Mouse (Mus musculus) heart, embryonic 11.5 days (tissue): Measurements from ENCODE around the gene Clcnka. TPM values are rescaled to one million over a fixed set of nuclear protein-coding genes. Genes with fewer than 3 reads are reported as not detected.

ENCODE experiments used
- ATAC-seq: fragments of 200-750 bp; cut with Nextera tagmentation; replicated peaks from 2 replicates; pipeline ENCODE4 v1.8.0; 2017; ENCODE audit warnings: moderate library complexity; ENCODE audit not compliant: insufficient number of reproducible peaks, low FRiP score, low TSS enrichment
- H3K27ac ChIP-seq: fragments of 300-500 bp; sonication (generic); 2 replicates; pipeline ENCODE4 v1.5.1; 2014; ENCODE audit warnings: mild to moderate bottlenecking, low read depth, low read length
- H3K27me3 ChIP-seq: fragments of 300-500 bp; sonication (generic); 2 replicates; pipeline ENCODE4 v1.6.1; 2014; ENCODE audit warnings: mild to moderate bottlenecking, low read length, mixed read lengths; ENCODE audit not compliant: control insufficient read depth, insufficient read depth
- H3K36me3 ChIP-seq: fragments of 300-500 bp; sonication (generic); 2 replicates; pipeline ENCODE4 v1.6.1; 2014; ENCODE audit warnings: mild to moderate bottlenecking, low read length, moderate library complexity, mixed read lengths; ENCODE audit not compliant: control insufficient read depth, insufficient read depth
- H3K4me1 ChIP-seq: fragments of 300-500 bp; sonication (generic); 2 replicates; pipeline ENCODE4 v1.6.1; 2014; ENCODE audit warnings: low read length; ENCODE audit not compliant: control insufficient read depth, insufficient read depth
- H3K4me2 ChIP-seq: fragments of 300-500 bp; sonication (generic); 2 replicates; pipeline ENCODE4 v1.6.1; 2014; ENCODE audit warnings: mild to moderate bottlenecking, moderate library complexity
- H3K4me3 ChIP-seq: fragments of 300-500 bp; sonication (generic); 2 replicates; pipeline ENCODE4 v1.5.1; 2014; ENCODE audit warnings: low read depth, low read length
- H3K9ac ChIP-seq: fragments of 300-500 bp; sonication (generic); 2 replicates; pipeline ENCODE4 v1.6.1; 2014; ENCODE audit warnings: mild to moderate bottlenecking, low read depth, low read length, moderate library complexity
- H3K9me3 ChIP-seq: fragments of 300-500 bp; sonication (generic); replicated peaks from 2 replicates; pipeline ENCODE4 v1.6.1; 2016; ENCODE audit warnings: low read length; ENCODE audit not compliant: control insufficient read depth
- WGBS: fragments of 180-500 bp; shearing (Covaris S2); extraction: QIAGEN DNeasy Blood & Tissue Kit; methylation state at CpG from one replicate; pipeline ENCODE4 v1.1.7; 2014; ENCODE audit not compliant: insufficient replicate concordance; 5-methylcytosine and 5-hydroxymethylcytosine counted together
- polyA plus RNA-seq: library from polyadenylated mRNA; unstranded; fragments of >200 nt; fragmentation: Nextera tagmentation; extraction: Ambion mirVana; gene quantifications from 2 replicates; pipeline ENCODE4 v1.2.1, GENCODE M21; 2014

Clcnka gene
- polyA plus RNA-seq, 1 experiment from 2014 or later = 0.14 TPM

DNA sequence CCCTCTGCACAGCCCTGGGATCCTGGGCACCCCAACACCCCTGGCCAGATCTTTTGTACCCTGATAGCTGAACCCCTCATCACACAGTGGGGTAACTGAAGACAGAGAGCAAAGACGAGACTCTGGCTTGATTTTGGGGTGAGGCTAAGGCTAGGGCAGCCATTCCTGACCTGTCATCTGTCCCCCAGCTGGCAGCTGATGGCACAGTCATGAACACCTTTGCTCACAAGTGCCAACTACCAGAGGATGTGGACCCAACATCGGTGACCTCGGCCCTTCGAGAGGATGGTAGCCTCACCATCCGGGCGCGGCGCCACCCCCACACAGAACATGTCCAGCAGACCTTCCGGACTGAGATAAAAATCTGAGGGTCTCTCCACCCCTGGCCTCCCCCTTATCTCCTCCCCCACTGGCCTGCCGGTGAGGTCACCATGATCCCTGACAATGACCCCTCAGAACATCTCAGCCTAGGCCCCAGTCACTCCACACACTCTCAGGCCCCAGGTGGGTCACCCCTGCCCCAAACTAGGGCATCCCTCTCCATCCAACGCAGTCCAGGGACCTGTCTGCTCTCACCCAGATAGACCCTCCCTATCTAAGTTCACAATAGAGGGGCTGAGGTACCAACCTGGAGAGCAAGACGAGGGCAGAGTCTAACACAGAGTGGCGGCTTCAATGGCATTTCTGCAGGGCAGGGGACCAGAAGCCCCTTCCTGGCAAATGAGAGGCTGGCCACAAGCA lies 25.3 kb upstream of the Clcnka start:
- H3K4me2 ChIP-seq = peak overlapping the region; percentile 71
- 0 out of 2 replicates have a peak, but pooled peaks cover 6% of the 10 kb centered on the region for H3K36me3 ChIP-seq
- ATAC-seq = no peak
- peak overlapping the region; percentile 94 for H3K9ac ChIP-seq
- peak overlapping the region; percentile 76 for H3K4me3 ChIP-seq
- H3K27me3 ChIP-seq = no peaks in the 10 kb centered on the region
- 65% methylated on average over 13 of the region's 13 CpGs for WGBS
- H3K9me3 ChIP-seq = no peaks in the 10 kb centered on the region
- H3K4me1 ChIP-seq = peaks cover 37% of the 10 kb centered on the region
- H3K27ac ChIP-seq = peak overlapping the region; percentile 97

DNA sequence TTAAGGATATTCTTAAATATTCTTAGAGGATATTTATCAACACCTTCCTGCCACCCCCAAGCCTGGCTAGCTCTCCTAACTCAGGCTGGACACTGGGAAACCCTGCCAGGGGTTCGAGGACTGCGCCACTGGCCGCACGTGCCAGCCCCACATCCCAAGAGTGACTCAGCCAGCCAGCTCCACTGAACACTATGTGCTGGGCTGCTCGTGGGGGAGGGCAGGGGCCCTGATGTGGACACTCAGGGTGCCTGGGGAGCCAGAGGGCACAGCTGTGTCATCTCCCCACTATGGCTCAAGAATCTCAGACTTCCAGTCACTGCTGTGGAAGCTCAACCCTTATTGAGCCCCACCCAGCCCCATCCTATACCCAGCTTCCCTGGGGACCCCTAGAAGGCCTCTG lies 24.8 kb upstream of the Clcnka start:
- peak overlapping the region; percentile 71 for H3K4me2 ChIP-seq
- no peak for ATAC-seq
- 61% methylated on average over 5 of the region's 5 CpGs for WGBS
- 0 out of 2 replicates have a peak, but pooled peaks cover 6% of the 10 kb centered on the region for H3K36me3 ChIP-seq
- peak overlapping the region; percentile 94 for H3K9ac ChIP-seq
- H3K27ac ChIP-seq = peak overlapping the region; percentile 97
- no peaks in the 10 kb centered on the region for H3K9me3 ChIP-seq
- H3K4me3 ChIP-seq = peak overlapping the region; percentile 76
- H3K27me3 ChIP-seq = no peaks in the 10 kb centered on the region
- peaks cover 37% of the 10 kb centered on the region for H3K4me1 ChIP-seq

DNA sequence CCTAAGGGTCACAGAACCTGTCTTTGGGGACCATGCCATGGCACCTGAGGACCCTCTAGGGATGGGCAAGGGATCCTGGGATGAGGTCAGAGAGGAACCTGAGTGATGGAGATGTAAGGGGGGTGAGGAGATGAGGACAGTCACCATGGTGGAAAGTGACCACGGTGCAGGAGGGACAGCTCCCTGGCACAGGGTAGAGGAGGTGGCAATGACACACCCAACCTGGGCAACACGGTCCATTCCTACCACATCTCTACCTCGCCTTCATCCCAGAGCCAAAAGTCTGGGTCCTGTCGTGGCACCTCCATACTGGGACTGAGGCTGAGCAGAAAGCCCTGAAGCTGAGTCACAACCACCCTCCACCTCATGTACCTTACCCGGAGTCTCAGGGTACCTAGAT lies 24.3 kb upstream of the Clcnka start:
- Histone ChIP-seq H3K4me1 (peaks cover 37% of the 10 kb centered on the region), H3K9me3 (no peaks in the 10 kb centered on the region), H3K4me2 (peak overlapping the region; percentile 71), H3K4me3 (peak overlapping the region; percentile 76), H3K27me3 (no peaks in the 10 kb centered on the region), H3K27ac (peak overlapping the region; percentile 97), H3K9ac (peak overlapping the region; percentile 94), H3K36me3 (0 out of 2 replicates have a peak, but pooled peaks cover 6% of the 10 kb centered on the region)
- WGBS = 42% methylated on average over 5 of the region's 5 CpGs
- no peak for ATAC-seq

DNA sequence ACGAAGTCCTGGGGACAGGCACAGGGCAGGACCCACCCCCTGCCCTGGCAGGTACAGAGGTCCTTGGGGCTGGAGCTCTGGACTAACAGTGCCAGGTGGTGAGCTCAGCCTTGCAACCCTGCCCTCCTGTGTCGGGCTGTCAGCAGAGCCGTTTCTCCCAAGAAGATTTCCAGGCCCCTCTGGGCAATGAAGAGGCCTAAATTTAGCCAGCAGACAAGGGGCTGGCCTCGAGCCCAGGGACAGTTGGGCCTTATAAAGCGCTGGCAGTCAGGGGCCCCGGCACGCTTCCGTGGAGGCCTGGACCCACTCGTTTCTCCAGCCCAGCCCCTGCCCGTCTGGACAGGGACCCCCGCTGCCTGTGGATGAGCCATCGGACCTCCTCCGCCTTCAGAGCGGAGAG lies 22.9 kb upstream of the Clcnka start:
- ATAC-seq = peak; percentile 46
- Histone ChIP-seq H3K9me3 (no peaks in the 10 kb centered on the region), H3K27ac (peak overlapping the region; percentile 97), H3K36me3 (0 out of 2 replicates have a peak, but pooled peaks cover 6% of the 10 kb centered on the region), H3K4me3 (peak overlapping the region; percentile 76), H3K27me3 (no peaks in the 10 kb centered on the region), H3K4me2 (peak overlapping the region; percentile 71), H3K4me1 (peaks cover 31% of the 10 kb centered on the region), H3K9ac (peak overlapping the region; percentile 94)
- 29% methylated on average over 14 of the region's 14 CpGs for WGBS

- Histone ChIP-seq H3K4me2 (peak overlapping the region; percentile 60), H3K4me1 (peaks cover 31% of the 10 kb centered on the region), H3K27me3 (no peaks in the 10 kb centered on the region), H3K9me3 (no peaks in the 10 kb centered on the region), H3K27ac (peak overlapping the region; percentile 97), H3K9ac (peak overlapping the region; percentile 70; the same call in 1 of the 2 replicates), H3K4me3 (peak overlapping the region; percentile 76), H3K36me3 (0 out of 2 replicates have a peak, but pooled peaks cover 6% of the 10 kb centered on the region)
- no peak for ATAC-seq
- WGBS = 22% methylated on average over 9 of the region's 9 CpGs
These were observed 22.4 kb upstream of the Clcnka start for GRCm38 (mm10) chr4:141420886-141421285.

DNA sequence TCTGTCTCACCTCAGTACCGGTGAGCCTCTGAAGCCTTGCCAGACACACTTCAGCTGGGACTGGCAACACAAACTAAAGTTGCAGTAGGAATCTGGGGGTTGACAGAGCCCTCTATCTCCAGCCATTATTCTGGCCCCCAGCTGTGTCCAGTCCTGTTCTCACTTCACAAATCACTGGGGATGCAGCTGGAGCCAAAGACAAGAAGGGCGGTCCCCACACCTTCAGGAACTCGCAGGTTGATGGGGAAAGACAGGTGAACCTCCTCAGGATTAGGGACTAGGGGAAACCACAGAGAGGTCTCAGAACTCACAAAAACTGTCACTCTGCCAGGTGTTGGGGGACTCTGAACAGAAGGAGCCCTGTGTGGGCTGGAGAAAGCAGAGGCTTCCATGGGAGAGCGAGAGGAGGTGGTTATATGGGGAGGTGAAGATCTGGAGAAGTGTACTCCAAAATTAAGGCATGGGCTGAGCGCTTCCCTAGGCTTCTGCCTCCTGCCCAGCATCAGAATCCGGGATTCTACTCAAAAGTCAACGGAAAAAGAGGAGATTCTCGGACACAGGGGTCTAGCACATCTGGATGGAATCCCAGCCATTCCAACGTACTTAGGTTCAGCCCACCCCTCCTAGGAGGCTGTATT lies 21.8 kb upstream of the Clcnka start, which contains the start of gene Hspb7:
Gene Hspb7 (plus strand): TSS at position 588 of the 638 bp plus-strand sequence.
- peaks cover 27% of the 10 kb centered on the region for H3K4me1 ChIP-seq
- H3K4me2 ChIP-seq = peak within 1 kb of the TSS; percentile 71
- ATAC-seq = no peak
- H3K36me3 ChIP-seq = 0 out of 2 replicates have a peak, but pooled peaks cover 6% of the 10 kb centered on the region
- WGBS = 30% methylated on average over 9 of the region's 9 CpGs
- H3K9me3 ChIP-seq = no peaks in the 10 kb centered on the region
- peak within 1 kb of the TSS; percentile 76 for H3K4me3 ChIP-seq
- peak within 1 kb of the TSS; percentile 94 for H3K9ac ChIP-seq
- no peaks in the 10 kb centered on the region for H3K27me3 ChIP-seq
- H3K27ac ChIP-seq = peak within 1 kb of the TSS; percentile 97

- Histone ChIP-seq H3K9me3 (no peaks in the 10 kb centered on the region), H3K4me3 (no peak overlapping the region; the same call in 1 of the 2 replicates), H3K4me2 (peak overlapping the region; percentile 60), H3K27me3 (no peaks in the 10 kb centered on the region), H3K27ac (peak overlapping the region; percentile 97), H3K4me1 (peaks cover 27% of the 10 kb centered on the region), H3K36me3 (0 out of 2 replicates have a peak, but pooled peaks cover 6% of the 10 kb centered on the region), H3K9ac (peak overlapping the region; percentile 70)
- 51% methylated on average over 27 of the region's 27 CpGs for WGBS
- no peak for ATAC-seq
These were observed 21.1 kb upstream of the Clcnka start for GRCm38 (mm10) chr4:141419398-141420191.

DNA sequence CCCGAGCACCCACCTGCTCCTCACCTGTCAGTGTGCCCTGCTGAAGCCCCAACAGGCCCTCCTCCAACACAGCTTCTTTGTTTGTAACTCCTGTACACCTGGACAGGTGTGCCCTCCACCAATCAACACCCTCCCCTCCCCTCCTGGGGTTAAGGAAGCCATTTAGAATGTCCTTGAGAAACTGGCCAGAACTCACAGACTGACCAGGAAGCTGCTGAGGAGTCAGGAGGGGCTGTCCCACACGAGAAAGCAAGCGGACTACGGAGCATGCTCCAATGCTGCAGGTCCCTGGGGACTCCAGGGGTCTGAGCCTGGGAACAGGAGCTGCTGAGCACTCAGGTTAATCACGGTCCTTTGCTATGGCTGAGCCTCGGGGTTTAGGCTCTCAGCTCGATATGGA lies 17.4 kb upstream of the Clcnka start, which contains the start of gene Clcnkb:
Gene Clcnkb (minus strand): TSS at position 91 of the 400 bp plus-strand sequence.
- Histone ChIP-seq H3K4me1 (peaks cover 17% of the 10 kb centered on the region), H3K4me3 (no peak within 1 kb of the TSS), H3K27me3 (no peaks in the 10 kb centered on the region), H3K9ac (no peak within 1 kb of the TSS), H3K36me3 (no peaks in the 10 kb centered on the region), H3K4me2 (no peak within 1 kb of the TSS), H3K27ac (no peak within 1 kb of the TSS), H3K9me3 (no peaks in the 10 kb centered on the region)
- WGBS = 57% methylated on average over 7 of the region's 7 CpGs
- ATAC-seq = no peak
